Mouse (Mus musculus) left cerebral cortex, adult 2 months (tissue): Measurements from ENCODE around the gene Clcn3. TPM values are rescaled to one million over a fixed set of nuclear protein-coding genes. Genes with fewer than 3 reads are reported as not detected.

Experiments
- DNase-seq, 2 experiments: peaks; one replicate each; pipeline ENCODE4 v3.0.0; 2021 to 2022; ENCODE audit warnings: low spot score in 2 of 2, mixed read lengths in 1 of 2; ENCODE audit errors: extremely low spot score in 1 of 2
- H3K27ac ChIP-seq: fragments of 200-600 bp; 2 replicates; pipeline ENCODE4 v1.8.1; 2022
- H3K4me3 ChIP-seq: fragments of 200-600 bp; 2 replicates; pipeline ENCODE4 v1.8.1; 2022
- CTCF ChIP-seq: fragments of 200-600 bp; IDR thresholded peaks from 2 replicates; pipeline ENCODE4 v1.8.1; 2022; ENCODE audit warnings: antibody characterized with exemption, mild to moderate bottlenecking, moderate library complexity
- intact Hi-C: fragments of 180-260 bp; cut with DNase I; formaldehyde crosslinking; loops from one replicate; pipeline ENCODE4 v1.15.1; 2025
- total RNA-seq, 2 experiments: library from RNA; stranded (reverse); gene quantifications; 2 replicates each; pipeline ENCODE4 v1.2.3; 2021

Gene Clcn3
- total RNA-seq, 2 experiments from 2014 or later = 122 to 132 TPM

- intact Hi-C loops = loop anchor here (1.0 to 5.0 kb wide), 3 partner anchors 78 to 361 kb away; partner anchors contain the start of gene Aadat
Measured at GRCm38 (mm10) chr8:60865504-60866114, 117.5 kb downstream of the Clcn3 start.

DNA sequence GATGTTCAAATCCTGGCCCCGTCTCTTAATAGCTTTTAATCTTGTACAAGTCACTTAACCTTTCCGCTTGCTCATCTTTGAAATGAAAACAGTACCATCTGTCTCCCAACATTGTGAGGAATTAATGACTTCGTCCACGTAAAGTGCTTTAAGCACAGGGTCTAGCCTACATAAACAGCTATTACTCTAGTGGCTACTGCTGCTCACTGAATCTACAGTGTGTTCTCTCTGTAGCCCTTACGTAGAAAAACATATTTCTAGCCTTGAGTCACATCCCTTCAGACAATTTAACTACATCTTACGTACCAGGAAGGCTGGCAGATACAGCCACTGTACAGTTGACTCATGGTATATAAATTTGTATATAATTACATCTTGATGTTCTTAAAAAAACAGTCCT is 118.2 kb downstream of the Clcn3 start:
- no peak overlapping the region for H3K4me3 ChIP-seq
- H3K27ac ChIP-seq = no peak overlapping the region
- no peak for TF ChIP-seq CTCF
- no peak for DNase-seq
- intact Hi-C loops = loop anchor here (1.0 to 5.0 kb wide), 3 partner anchors 78 to 360 kb away; partner anchors contain the start of gene Aadat

More at GRCm38 (mm10) chr8:60865504-60866114, 117.5 kb downstream of the Clcn3 start:
- H3K4me3 ChIP-seq = no peak overlapping the region
- H3K27ac ChIP-seq = no peak overlapping the region; the same call in 1 of the 2 replicates
- peak; percentile 94 for TF ChIP-seq CTCF
- DNase-seq = peak; percentile 61 to 73

- intact Hi-C loops = no loop called here
- no peak overlapping the region for H3K4me3 ChIP-seq
Measured at GRCm38 (mm10) chr8:60861783-60862182, 121.3 kb downstream of the Clcn3 start.

GRCm38 (mm10) chr8:60860749-60861148 is 122.4 kb downstream of the Clcn3 start:
- intact Hi-C loops = no loop called here
- no peak for TF ChIP-seq CTCF
- H3K4me3 ChIP-seq = no peak overlapping the region
- DNase-seq = no peak
- no peak overlapping the region for H3K27ac ChIP-seq

More at GRCm38 (mm10) chr8:60861783-60862182, 121.3 kb downstream of the Clcn3 start:
- H3K27ac ChIP-seq = no peak overlapping the region
- TF ChIP-seq CTCF = no peak
- no peak for DNase-seq

Other genes starting within 250 kb of the Clcn3 start
- gene Hpf1, start 92.9 kb downstream of the Clcn3 start, total RNA-seq = 10 to 100 TPM; 45.8 to 51.3 TPM
- gene Nek1, start 9.9 kb upstream of the Clcn3 start, total RNA-seq = 10 to 100 TPM; 29.9 to 31.8 TPM
- 10 to 100 TPM; 37.5 to 40.7 TPM for gene Sh3rf1, start 240.6 kb upstream of the Clcn3 start, total RNA-seq